Mouse (Mus musculus) lung, embryonic 14.5 days (tissue): ENCODE results near the gene Nphp4. TPM values are rescaled to one million over a fixed set of nuclear protein-coding genes. Genes with fewer than 3 reads are reported as not detected.

Source experiments
- ATAC-seq: fragments of 200-750 bp; cut with Nextera tagmentation; 2 replicates; pipeline ENCODE4 v1.8.0; 2017; ENCODE audit warnings: mild to moderate bottlenecking, moderate TSS enrichment, moderate library complexity; ENCODE audit not compliant: insufficient read depth
- DNase-seq: peaks from one replicate; pipeline ENCODE4 v3.0.0-alpha.2; 2015
- H3K27ac ChIP-seq: fragments of 300-500 bp; sonication (generic); 2 replicates; pipeline ENCODE4 v1.5.1; 2014; ENCODE audit warnings: low read depth, mild to moderate bottlenecking, moderate library complexity
- H3K27me3 ChIP-seq: fragments of 300-500 bp; sonication (generic); 2 replicates; pipeline ENCODE4 v1.6.1; 2014; ENCODE audit warnings: low read length, control low read depth; ENCODE audit not compliant: insufficient read depth
- H3K36me3 ChIP-seq: fragments of 300-500 bp; sonication (generic); 2 replicates; pipeline ENCODE4 v1.6.1; 2014; ENCODE audit warnings: control low read depth; ENCODE audit not compliant: insufficient read depth
- H3K4me1 ChIP-seq: fragments of 300-500 bp; sonication (generic); 2 replicates; pipeline ENCODE4 v1.6.1; 2014; ENCODE audit warnings: antibody characterized with exemption, control low read depth; ENCODE audit not compliant: insufficient read depth
- H3K4me2 ChIP-seq: fragments of 300-500 bp; sonication (generic); 2 replicates; pipeline ENCODE4 v1.6.1; 2014; ENCODE audit warnings: mild to moderate bottlenecking
- H3K4me3 ChIP-seq: fragments of 300-500 bp; sonication (generic); 2 replicates; pipeline ENCODE4 v1.5.1; 2014; ENCODE audit warnings: low read depth, low read length
- H3K9ac ChIP-seq: fragments of 300-500 bp; sonication (generic); 2 replicates; pipeline ENCODE4 v1.6.1; 2014
- H3K9me3 ChIP-seq: fragments of 300-500 bp; sonication (generic); 2 replicates; pipeline ENCODE4 v1.6.1; 2016; ENCODE audit warnings: low read depth, low read length, control low read depth
- CTCF ChIP-seq: IDR thresholded peaks from 2 replicates; pipeline ENCODE4 v1.5.1; 2016; ENCODE audit warnings: antibody characterized with exemption, low read depth
- WGBS: fragments of 180-500 bp; shearing (Covaris S2); extraction: QIAGEN DNeasy Blood & Tissue Kit; methylation state at CpG from one replicate; pipeline ENCODE4 v1.1.7; 2014; 5-methylcytosine and 5-hydroxymethylcytosine counted together
- polyA plus RNA-seq: library from polyadenylated mRNA; unstranded; fragments of >200 nt; fragmentation: Nextera tagmentation; extraction: Ambion mirVana; gene quantifications from 2 replicates; pipeline ENCODE4 v1.2.1, GENCODE M21; 2014

Nphp4 gene
- polyA plus RNA-seq, 1 experiment from 2014 or later, result 3.7 TPM

DNA sequence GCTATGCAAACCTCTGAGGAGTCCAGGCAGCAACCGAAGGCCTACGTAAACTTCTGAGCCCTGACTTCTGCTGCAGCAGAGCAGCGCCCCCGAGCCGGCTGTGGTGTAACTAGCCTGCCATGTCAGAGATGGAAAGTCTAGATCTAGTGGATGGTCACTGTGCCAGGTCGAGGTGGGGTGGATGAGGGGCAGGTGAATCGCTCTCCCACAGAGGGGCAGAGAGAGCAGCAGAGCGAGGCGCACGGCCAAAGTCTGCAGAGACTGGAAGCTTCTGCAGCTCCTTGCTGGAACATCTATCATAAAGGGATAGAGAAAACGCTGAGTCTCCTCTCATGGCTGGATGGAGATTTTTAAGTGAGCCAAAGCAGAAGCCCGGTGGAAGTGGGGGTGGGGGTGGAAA lies 14.0 kb upstream of the Nphp4 start:
- DNase-seq (no peak), ATAC-seq (no peak)
- Histone ChIP-seq H3K4me2 (no peak overlapping the region), H3K9me3 (no peaks in the 10 kb centered on the region), H3K4me1 (no peaks in the 10 kb centered on the region), H3K36me3 (no peaks in the 10 kb centered on the region), H3K4me3 (no peak overlapping the region), H3K9ac (no peak overlapping the region), H3K27me3 (no peaks in the 10 kb centered on the region), H3K27ac (no peak overlapping the region)
- no peak for TF ChIP-seq CTCF
- 86% methylated on average over 12 of the region's 12 CpGs for WGBS

DNA sequence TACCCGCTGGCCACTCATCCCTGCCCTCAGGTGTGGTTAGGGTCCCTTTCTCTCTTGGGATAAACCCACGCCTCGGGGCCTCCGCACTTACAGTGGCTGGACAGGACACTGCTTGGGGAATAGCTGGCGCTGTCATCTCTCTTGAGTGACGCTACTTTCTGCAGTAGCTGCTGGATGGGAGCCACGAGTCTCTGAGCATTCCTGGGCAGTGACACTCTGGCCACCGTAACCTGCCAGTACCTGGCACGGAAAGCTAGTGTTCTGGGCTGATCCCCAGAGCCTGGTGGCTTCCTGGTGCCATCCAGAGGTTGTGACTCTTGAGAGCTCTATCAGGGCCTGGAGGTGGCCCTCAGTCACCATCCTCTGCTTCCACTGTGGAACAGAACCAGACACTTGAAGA lies 13.4 kb upstream of the Nphp4 start:
- Histone ChIP-seq H3K9ac (no peak overlapping the region), H3K9me3 (no peaks in the 10 kb centered on the region), H3K36me3 (no peaks in the 10 kb centered on the region), H3K27me3 (no peaks in the 10 kb centered on the region), H3K4me3 (no peak overlapping the region), H3K4me2 (no peak overlapping the region), H3K27ac (no peak overlapping the region), H3K4me1 (no peaks in the 10 kb centered on the region)
- ATAC-seq (no peak), DNase-seq (no peak)
- 74% methylated on average over 9 of the region's 9 CpGs for WGBS
- TF ChIP-seq CTCF, result no peak

DNA sequence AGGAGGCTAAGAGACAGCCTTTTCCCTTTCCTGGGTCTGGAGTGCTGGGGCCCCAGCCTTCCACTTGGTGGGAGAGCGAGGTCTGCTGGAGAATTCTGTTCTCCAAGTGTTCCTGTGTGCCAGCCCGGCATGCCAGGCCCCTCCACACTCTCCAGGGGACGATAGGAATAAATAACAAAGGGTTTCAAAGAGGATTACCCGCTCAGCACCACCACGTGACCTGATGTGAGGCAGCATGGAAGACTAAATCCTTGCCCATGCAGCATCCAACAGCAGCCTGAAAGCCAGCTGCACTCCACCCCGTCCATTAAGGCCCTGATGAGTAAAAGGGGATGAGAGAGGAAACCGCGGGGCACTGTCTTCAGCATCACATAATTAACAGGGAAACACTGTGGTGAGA lies 11.4 kb upstream of the Nphp4 start:
- TF ChIP-seq CTCF, result no peak
- no peaks in the 10 kb centered on the region for H3K9me3 ChIP-seq
- H3K36me3 ChIP-seq, result no peaks in the 10 kb centered on the region
- no peak overlapping the region for H3K27ac ChIP-seq
- no peak overlapping the region for H3K9ac ChIP-seq
- 38% methylated on average over 8 of the region's 8 CpGs for WGBS
- H3K4me3 ChIP-seq, result no peak overlapping the region
- no peak overlapping the region for H3K4me2 ChIP-seq
- DNase-seq, result no peak
- no peak for ATAC-seq
- H3K4me1 ChIP-seq, result no peaks in the 10 kb centered on the region
- H3K27me3 ChIP-seq, result no peaks in the 10 kb centered on the region

DNA sequence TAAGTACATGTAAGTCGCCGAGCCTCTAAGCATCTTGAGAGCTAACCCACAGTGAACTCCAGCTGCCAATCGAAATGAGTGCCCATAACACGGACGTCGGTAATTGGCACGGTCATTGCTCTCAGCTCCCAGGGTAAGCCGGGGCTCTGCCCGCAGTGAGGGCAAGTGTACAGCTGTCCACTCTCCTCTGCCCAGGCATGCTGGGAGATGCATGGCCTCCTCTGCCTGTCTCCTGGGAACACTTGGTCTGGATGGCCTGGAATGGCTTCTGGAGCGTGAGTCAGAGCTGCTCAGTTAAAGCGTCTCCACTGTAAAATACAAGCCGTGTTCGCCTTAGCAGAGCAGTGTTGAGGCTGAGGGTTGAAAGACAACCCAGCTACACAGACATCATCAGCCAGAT lies 9.9 kb upstream of the Nphp4 start:
- TF ChIP-seq CTCF, result no peak

DNA sequence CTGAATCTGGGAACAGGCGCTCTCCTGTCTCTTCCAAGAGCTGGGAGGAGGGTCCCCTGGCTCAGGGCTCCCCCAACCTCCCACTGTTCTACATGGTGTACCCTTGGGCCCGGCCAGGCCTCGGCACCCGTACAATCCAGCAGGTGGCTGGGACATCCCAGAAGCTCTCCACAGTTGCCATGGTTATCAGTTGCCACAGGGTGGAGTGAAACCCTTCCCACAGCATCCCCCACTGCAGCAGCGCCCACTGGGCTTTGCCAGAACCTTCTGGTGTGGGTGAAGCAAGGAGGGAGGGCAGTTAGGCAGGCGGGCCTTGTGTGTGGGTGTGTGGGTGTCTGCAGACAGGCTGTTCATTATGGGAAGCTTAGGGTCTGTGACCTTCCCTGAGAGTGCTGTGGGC lies 8.6 kb upstream of the Nphp4 start:
- WGBS, result 69% methylated on average over 6 of the region's 6 CpGs
- Histone ChIP-seq H3K27ac (no peak overlapping the region), H3K4me3 (no peak overlapping the region), H3K4me2 (no peak overlapping the region), H3K9ac (no peak overlapping the region), H3K4me1 (no peaks in the 10 kb centered on the region), H3K9me3 (no peaks in the 10 kb centered on the region), H3K36me3 (no peaks in the 10 kb centered on the region), H3K27me3 (no peaks in the 10 kb centered on the region)
- TF ChIP-seq CTCF, result no peak
- DNase-seq (no peak), ATAC-seq (no peak)

More for the DNA sequence above, 9.9 kb upstream of the Nphp4 start:
- Histone ChIP-seq H3K27ac (no peak overlapping the region), H3K27me3 (no peaks in the 10 kb centered on the region), H3K4me2 (no peak overlapping the region), H3K36me3 (no peaks in the 10 kb centered on the region), H3K9ac (no peak overlapping the region), H3K4me3 (no peak overlapping the region), H3K9me3 (no peaks in the 10 kb centered on the region), H3K4me1 (no peaks in the 10 kb centered on the region)
- no peak for DNase-seq
- ATAC-seq, result no peak
- 82% methylated on average over 13 of the region's 13 CpGs for WGBS

DNA sequence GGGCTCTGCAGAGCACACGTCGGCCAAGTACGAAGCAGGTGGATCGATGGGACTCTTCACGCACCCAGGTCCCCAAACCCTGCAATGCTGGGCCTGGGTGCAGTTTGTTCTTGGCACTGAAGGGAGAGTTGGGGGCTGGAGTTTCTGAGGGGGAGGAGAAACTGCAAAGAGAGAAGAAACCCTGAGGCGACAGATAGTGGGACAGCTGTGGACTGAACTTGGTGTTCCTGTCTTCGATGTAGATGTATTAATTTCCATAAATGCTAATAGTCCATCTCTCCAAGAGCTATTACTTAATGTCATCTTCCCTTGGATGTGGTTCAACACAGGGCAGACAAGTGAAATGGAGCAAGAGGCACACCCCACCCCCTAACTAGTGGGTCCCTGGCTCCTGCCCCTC lies 565 bp upstream of the Nphp4 start:
- ATAC-seq (no peak), DNase-seq (no peak)
- Histone ChIP-seq H3K9me3 (no peaks in the 10 kb centered on the region), H3K4me2 (no peak overlapping the region), H3K27ac (no peak overlapping the region), H3K4me3 (no peak overlapping the region), H3K4me1 (no peaks in the 10 kb centered on the region), H3K36me3 (no peaks in the 10 kb centered on the region), H3K9ac (no peak overlapping the region), H3K27me3 (peaks cover 13% of the 10 kb centered on the region; the same call in 1 of the 2 replicates)
- no peak for TF ChIP-seq CTCF
- WGBS, result 75% methylated on average over 7 of the region's 7 CpGs

DNA sequence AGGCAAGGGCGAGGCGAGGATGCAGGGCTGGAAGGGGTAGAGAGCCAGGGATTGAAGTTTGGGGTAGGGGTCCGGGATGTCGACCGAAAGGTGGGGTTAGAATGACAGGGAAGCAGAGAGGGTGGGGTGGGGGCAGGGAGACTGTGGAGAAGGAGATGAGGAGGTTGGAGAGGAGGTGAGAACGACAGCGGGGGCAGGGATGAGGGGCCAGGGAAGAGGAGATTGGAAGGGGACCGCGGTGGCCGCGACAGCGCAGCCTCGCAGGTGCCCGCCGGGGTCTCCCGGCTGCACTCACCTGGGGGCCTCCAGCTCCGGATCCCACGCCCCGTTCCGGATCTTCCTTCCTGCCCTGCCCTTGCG lies 580 bp downstream of the Nphp4 start:
- no peak overlapping the region for H3K27ac ChIP-seq
- H3K9me3 ChIP-seq, result no peaks in the 10 kb centered on the region
- H3K36me3 ChIP-seq, result no peaks in the 10 kb centered on the region
- peak overlapping the region; percentile 86 for H3K4me2 ChIP-seq
- peaks cover 13% of the 10 kb centered on the region; the same call in 1 of the 2 replicates for H3K27me3 ChIP-seq
- peak overlapping the region; percentile 59 for H3K4me3 ChIP-seq
- WGBS, result 0% methylated on average over 17 of the region's 21 CpGs
- peak overlapping the region; percentile 42 for H3K9ac ChIP-seq
- no peak for DNase-seq
- ATAC-seq, result no peak
- TF ChIP-seq CTCF, result no peak
- H3K4me1 ChIP-seq, result no peaks in the 10 kb centered on the region

DNA sequence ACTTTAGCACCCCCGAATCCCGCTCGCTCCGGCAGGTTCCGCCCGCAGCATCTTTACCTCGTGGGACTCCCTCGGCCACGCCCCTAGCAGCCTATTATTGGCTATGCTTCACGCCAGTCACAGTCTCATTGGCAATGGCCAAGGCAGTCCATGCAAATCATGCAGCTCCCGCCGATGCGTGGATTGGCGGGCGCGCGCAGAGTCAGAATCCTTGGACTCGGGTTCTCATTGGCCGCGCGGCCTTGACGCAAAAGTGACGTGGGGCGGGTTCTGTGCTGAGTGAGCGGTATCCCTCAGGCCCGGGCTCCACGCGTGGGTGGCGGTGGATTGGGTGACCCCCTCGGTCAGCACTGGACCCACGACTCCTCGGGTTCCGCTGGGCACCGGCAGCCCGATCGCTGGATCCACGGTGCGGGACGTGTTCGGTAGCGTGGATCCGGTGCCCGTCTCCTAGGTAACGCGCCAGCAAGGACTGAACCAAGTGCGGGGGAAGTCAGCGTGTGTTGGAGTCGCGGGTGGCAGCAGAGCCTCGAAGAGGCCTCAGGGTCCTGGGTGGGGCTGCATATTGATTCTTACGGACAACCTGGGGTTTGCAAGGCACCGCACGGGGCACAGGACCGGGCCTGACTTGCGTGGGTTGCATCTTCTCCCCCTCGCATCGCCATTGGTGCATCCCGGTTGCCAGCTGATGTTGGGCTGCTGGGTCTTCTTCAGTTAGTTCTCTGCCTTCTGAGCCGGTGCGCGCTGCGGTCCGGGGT lies 1.1 kb downstream of the Nphp4 start, which contains the start of gene Kcnab2:
Gene Kcnab2 (minus strand): TSS at position 406 of the 758 bp plus-strand sequence.
- Histone ChIP-seq H3K9ac (peak within 1 kb of the TSS; percentile 71), H3K4me3 (peak within 1 kb of the TSS; percentile 59), H3K27ac (peak within 1 kb of the TSS; percentile 60; the same call in 1 of the 2 replicates), H3K4me2 (peak within 1 kb of the TSS; percentile 86), H3K9me3 (no peaks in the 10 kb centered on the region), H3K4me1 (no peaks in the 10 kb centered on the region), H3K27me3 (peaks cover 13% of the 10 kb centered on the region; the same call in 1 of the 2 replicates), H3K36me3 (no peaks in the 10 kb centered on the region)
- TF ChIP-seq CTCF, result no peak
- DNase-seq, result peak; percentile 100
- under 1% methylated on average over 63 of the region's 63 CpGs for WGBS
- ATAC-seq, result peak; percentile 98
